Mouse (Mus musculus) forebrain, embryonic 12.5 days (tissue): ENCODE measurements around the gene Tbc1d1. TPM values are rescaled to one million over a fixed set of nuclear protein-coding genes. Genes with fewer than 3 reads are reported as not detected.

Experiments
- ATAC-seq: fragments of 200-750 bp; cut with Nextera tagmentation; 2 replicates; pipeline ENCODE4 v1.8.0; 2017; ENCODE audit warnings: moderate TSS enrichment; ENCODE audit not compliant: low FRiP score
- H3K27ac ChIP-seq: fragments of 300-500 bp; sonication (generic); 2 replicates; pipeline ENCODE4 v1.5.1; 2016; ENCODE audit warnings: mild to moderate bottlenecking
- H3K27me3 ChIP-seq: fragments of 300-500 bp; sonication (generic); 2 replicates; pipeline ENCODE4 v1.6.1; 2016; ENCODE audit warnings: mild to moderate bottlenecking
- H3K36me3 ChIP-seq: fragments of 300-500 bp; sonication (generic); replicated peaks from 2 replicates; pipeline ENCODE4 v1.6.1; 2016; ENCODE audit warnings: mild to moderate bottlenecking
- H3K4me1 ChIP-seq: fragments of 300-500 bp; sonication (generic); 2 replicates; pipeline ENCODE4 v1.6.1; 2016
- H3K4me2 ChIP-seq: fragments of 300-500 bp; sonication (generic); 2 replicates; pipeline ENCODE4 v1.6.1; 2016; ENCODE audit warnings: mild to moderate bottlenecking, moderate library complexity
- H3K4me3 ChIP-seq: fragments of 300-500 bp; sonication (generic); replicated peaks from 2 replicates; pipeline ENCODE4 v1.5.1; 2016; ENCODE audit warnings: mild to moderate bottlenecking
- H3K9ac ChIP-seq: fragments of 300-500 bp; sonication (generic); 2 replicates; pipeline ENCODE4 v1.6.1; 2016; ENCODE audit warnings: mild to moderate bottlenecking
- H3K9me3 ChIP-seq: fragments of 300-500 bp; sonication (generic); 2 replicates; pipeline ENCODE4 v1.6.1; 2016
- WGBS: fragments of 180-500 bp; shearing (Covaris S2); methylation state at CpG from one replicate; pipeline ENCODE4 v1.1.7; 2016; 5-methylcytosine and 5-hydroxymethylcytosine counted together
- polyA plus RNA-seq: library from polyadenylated mRNA; unstranded; fragments of >200 nt; fragmentation: Nextera tagmentation; extraction: Ambion mirVana; gene quantifications from 2 replicates; pipeline ENCODE4 v1.2.1, GENCODE M21; 2016

Gene Tbc1d1
- polyA plus RNA-seq, 1 experiment from 2014 or later = 25.3 TPM

- Histone ChIP-seq H3K36me3 (no peaks in the 10 kb centered on the region), H3K4me3 (no peak overlapping the region), H3K9me3 (no peaks in the 10 kb centered on the region), H3K27ac (no peak overlapping the region), H3K27me3 (peaks cover 23% of the 10 kb centered on the region), H3K4me1 (peaks cover 8% of the 10 kb centered on the region), H3K9ac (no peak overlapping the region), H3K4me2 (no peak overlapping the region)
- ATAC-seq = no peak
- WGBS = 86% methylated on average over 3 of the region's 3 CpGs
Measured at GRCm38 (mm10) chr5:64164414-64164813, 8.3 kb downstream of the Tbc1d1 start.

DNA sequence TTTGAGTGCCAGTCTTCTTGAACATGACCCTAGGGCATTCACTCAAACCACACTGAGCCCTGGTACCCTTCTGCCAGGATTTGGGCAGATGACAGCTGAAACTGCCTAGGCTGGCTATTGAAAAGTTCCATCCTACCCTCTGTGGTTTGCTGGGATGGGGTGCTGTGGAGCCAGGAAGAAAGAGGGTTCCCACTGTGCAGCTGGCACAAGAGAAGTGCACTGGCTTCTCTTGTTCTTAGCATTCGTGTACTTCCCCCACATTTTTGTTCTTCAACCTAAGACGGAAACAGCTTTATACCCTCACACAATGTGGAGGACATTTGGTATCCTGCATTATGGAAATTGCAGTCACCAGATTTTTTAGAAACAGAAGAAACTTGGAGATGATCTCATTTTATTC is 9.7 kb downstream of the Tbc1d1 start:
- no peaks in the 10 kb centered on the region for H3K9me3 ChIP-seq
- WGBS = 61% methylated on average over 2 of the region's 2 CpGs
- H3K9ac ChIP-seq = no peak overlapping the region
- H3K4me1 ChIP-seq = peaks cover 4% of the 10 kb centered on the region
- peaks cover 14% of the 10 kb centered on the region for H3K27me3 ChIP-seq
- no peak overlapping the region for H3K27ac ChIP-seq
- no peak overlapping the region for H3K4me3 ChIP-seq
- H3K36me3 ChIP-seq = no peaks in the 10 kb centered on the region
- no peak overlapping the region for H3K4me2 ChIP-seq
- ATAC-seq = no peak

DNA sequence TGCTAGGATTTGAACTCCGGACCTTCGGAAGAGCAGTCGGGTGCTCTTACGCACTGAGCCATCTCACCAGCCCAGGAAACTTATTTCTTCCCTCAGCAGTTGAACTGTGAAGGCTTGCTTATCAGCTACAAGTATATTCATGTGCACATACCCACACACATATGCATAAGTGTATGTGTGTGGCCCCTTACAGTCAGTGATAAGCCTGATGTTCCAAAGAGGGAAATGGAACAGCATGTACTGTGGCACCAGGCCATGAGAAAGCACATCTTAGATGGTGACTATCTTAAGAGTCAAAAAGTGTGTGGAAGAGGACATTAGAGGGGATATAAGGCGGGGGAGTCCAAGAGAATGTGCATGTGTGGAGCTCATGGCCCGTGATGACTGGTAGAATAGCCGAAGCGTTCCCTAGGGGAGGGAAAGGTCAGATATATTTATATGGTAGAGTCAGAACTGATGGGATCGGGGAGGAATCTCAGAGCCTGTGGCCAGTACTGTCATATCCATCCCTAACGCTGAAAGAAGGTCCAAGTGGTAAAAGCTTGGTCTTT is 13.0 kb downstream of the Tbc1d1 start:
- H3K4me2 ChIP-seq = no peak overlapping the region
- H3K27me3 ChIP-seq = no peaks in the 10 kb centered on the region
- H3K36me3 ChIP-seq = no peaks in the 10 kb centered on the region
- no peaks in the 10 kb centered on the region for H3K9me3 ChIP-seq
- no peak overlapping the region for H3K27ac ChIP-seq
- H3K4me3 ChIP-seq = no peak overlapping the region
- no peak for ATAC-seq
- 93% methylated on average over 10 of the region's 10 CpGs for WGBS
- H3K9ac ChIP-seq = no peak overlapping the region
- no peaks in the 10 kb centered on the region for H3K4me1 ChIP-seq

- no peaks in the 10 kb centered on the region for H3K9me3 ChIP-seq
- 74% methylated on average over 3 of the region's 3 CpGs for WGBS
Measured at GRCm38 (mm10) chr5:64172884-64173283, 16.8 kb downstream of the Tbc1d1 start.

GRCm38 (mm10) chr5:64173302-64173701 is 17.2 kb downstream of the Tbc1d1 start:
- Histone ChIP-seq H3K27ac (no peak overlapping the region), H3K4me3 (no peak overlapping the region), H3K4me1 (no peaks in the 10 kb centered on the region), H3K36me3 (no peaks in the 10 kb centered on the region), H3K27me3 (no peaks in the 10 kb centered on the region), H3K9me3 (no peaks in the 10 kb centered on the region), H3K4me2 (no peak overlapping the region), H3K9ac (no peak overlapping the region)
- ATAC-seq = no peak
- WGBS = 66% methylated on average over 16 of the region's 16 CpGs

More at GRCm38 (mm10) chr5:64172884-64173283, 16.8 kb downstream of the Tbc1d1 start:
- no peak overlapping the region for H3K4me3 ChIP-seq
- no peak overlapping the region for H3K27ac ChIP-seq
- H3K36me3 ChIP-seq = no peaks in the 10 kb centered on the region
- no peak for ATAC-seq
- no peaks in the 10 kb centered on the region for H3K4me1 ChIP-seq
- no peaks in the 10 kb centered on the region for H3K27me3 ChIP-seq
- no peak overlapping the region for H3K4me2 ChIP-seq
- H3K9ac ChIP-seq = no peak overlapping the region

DNA sequence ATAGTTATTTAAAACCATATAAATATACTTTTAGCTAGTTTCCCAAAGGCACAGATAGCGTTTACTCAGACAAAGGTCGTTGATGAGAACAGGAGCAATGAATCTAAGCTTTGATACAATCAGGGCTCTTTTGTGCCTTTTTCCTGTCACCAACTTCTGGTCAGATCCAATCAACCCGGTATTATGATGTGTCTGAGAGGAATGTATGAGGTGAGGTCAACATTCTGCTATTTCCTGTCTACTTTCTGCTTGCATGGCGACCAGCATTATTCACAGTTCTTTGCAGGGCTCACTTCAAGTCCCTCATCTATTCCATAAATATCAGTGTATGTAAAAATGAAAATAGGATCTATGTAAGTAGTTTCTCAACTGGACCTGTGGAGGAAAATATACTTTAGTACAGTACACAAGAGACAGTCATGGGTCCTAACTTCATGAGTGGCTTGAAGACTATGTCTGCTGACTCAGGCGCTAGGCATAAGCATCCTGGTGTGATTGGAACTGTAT is 18.4 kb downstream of the Tbc1d1 start:
- Histone ChIP-seq H3K9me3 (no peaks in the 10 kb centered on the region), H3K4me3 (no peak overlapping the region), H3K4me2 (no peak overlapping the region), H3K27ac (no peak overlapping the region), H3K4me1 (no peaks in the 10 kb centered on the region), H3K27me3 (no peaks in the 10 kb centered on the region), H3K36me3 (no peaks in the 10 kb centered on the region), H3K9ac (no peak overlapping the region)
- no peak for ATAC-seq
- WGBS = 82% methylated on average over 5 of the region's 5 CpGs

DNA sequence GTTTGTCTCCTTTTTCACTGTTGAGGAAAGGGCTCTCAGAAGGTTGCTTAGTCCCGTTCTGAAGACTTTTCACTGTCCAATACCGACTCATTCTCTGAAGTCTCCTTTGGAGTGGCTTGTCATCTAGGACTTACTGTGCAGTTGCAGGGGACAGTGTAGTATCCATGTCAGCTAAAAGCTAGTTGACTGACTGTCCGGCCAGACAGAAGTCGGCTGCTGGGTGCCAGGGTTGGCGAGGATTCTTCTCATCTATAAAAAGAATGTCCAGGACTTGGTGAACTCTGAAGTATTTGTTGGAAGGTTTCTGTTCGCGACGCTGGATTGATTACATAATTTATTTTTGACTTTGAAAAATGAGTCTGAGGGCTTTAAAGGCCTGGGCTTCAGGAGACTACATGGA is 24.4 kb downstream of the Tbc1d1 start:
- no peak for ATAC-seq

DNA sequence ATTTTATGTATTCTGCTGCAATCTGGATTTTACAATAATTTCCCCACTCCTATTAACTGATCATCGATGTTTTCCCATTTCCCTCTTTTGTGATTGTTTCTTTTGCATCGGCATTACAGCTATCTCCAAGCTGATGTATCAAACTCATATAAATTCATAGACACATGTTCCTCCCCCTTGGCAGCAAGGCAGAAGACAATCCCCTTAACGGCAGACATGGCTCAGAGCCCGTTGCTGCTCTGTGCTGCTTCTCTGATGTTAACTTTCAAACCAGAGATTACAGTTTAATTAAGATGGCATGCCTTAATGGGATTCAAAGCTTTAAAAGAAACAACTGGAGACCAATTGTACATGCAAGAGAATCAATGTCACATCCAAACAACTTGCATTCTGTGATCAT is 27.6 kb downstream of the Tbc1d1 start:
- WGBS = 60% methylated on average over 4 of the region's 4 CpGs
- ATAC-seq = no peak
- Histone ChIP-seq H3K4me2 (no peak overlapping the region), H3K27ac (no peak overlapping the region), H3K9ac (no peak overlapping the region), H3K4me1 (no peaks in the 10 kb centered on the region), H3K9me3 (no peaks in the 10 kb centered on the region), H3K4me3 (no peak overlapping the region), H3K36me3 (no peaks in the 10 kb centered on the region), H3K27me3 (no peaks in the 10 kb centered on the region)

More for the DNA sequence above, 24.4 kb downstream of the Tbc1d1 start:
- 90% methylated on average over 8 of the region's 8 CpGs for WGBS
- no peak overlapping the region for H3K4me2 ChIP-seq
- no peaks in the 10 kb centered on the region for H3K9me3 ChIP-seq
- no peaks in the 10 kb centered on the region for H3K4me1 ChIP-seq
- H3K27me3 ChIP-seq = no peaks in the 10 kb centered on the region
- no peak overlapping the region for H3K27ac ChIP-seq
- no peak overlapping the region for H3K4me3 ChIP-seq
- no peaks in the 10 kb centered on the region for H3K36me3 ChIP-seq
- H3K9ac ChIP-seq = no peak overlapping the region

DNA sequence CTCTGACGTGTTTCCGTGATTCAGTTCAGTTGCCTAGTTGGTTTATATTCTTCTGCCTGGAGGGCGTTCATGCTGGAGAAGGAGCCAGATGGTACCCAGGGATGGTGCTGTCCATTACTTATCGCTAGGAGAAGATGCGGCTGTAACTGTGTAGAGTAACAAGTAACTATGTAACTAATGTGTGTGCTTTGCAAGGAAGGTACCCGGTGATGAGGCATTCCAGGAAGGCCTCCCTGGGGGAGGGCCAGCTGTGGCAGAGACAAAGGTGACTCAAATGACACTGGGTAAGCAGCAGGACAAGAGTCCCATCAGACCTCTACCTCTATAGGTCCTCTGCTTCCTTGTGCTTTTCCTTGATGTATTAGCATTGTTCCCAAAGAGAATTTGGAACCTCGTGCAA is 29.2 kb downstream of the Tbc1d1 start:
- Histone ChIP-seq H3K36me3 (no peaks in the 10 kb centered on the region), H3K4me3 (no peak overlapping the region), H3K27me3 (no peaks in the 10 kb centered on the region), H3K4me1 (no peaks in the 10 kb centered on the region), H3K9me3 (no peaks in the 10 kb centered on the region), H3K9ac (no peak overlapping the region), H3K27ac (no peak overlapping the region), H3K4me2 (no peak overlapping the region)
- 76% methylated on average over 7 of the region's 7 CpGs for WGBS
- no peak for ATAC-seq

GRCm38 (mm10) chr5:64186566-64186965 is 30.5 kb downstream of the Tbc1d1 start:
- no peak for ATAC-seq
- Histone ChIP-seq H3K27me3 (no peaks in the 10 kb centered on the region), H3K27ac (no peak overlapping the region), H3K4me1 (no peaks in the 10 kb centered on the region), H3K9me3 (peaks cover 9% of the 10 kb centered on the region; the same call in 1 of the 2 replicates), H3K9ac (no peak overlapping the region), H3K4me3 (no peak overlapping the region), H3K36me3 (0 out of 2 replicates have a peak, but pooled peaks cover 4% of the 10 kb centered on the region), H3K4me2 (no peak overlapping the region)
- WGBS = 83% methylated on average over 5 of the region's 5 CpGs

DNA sequence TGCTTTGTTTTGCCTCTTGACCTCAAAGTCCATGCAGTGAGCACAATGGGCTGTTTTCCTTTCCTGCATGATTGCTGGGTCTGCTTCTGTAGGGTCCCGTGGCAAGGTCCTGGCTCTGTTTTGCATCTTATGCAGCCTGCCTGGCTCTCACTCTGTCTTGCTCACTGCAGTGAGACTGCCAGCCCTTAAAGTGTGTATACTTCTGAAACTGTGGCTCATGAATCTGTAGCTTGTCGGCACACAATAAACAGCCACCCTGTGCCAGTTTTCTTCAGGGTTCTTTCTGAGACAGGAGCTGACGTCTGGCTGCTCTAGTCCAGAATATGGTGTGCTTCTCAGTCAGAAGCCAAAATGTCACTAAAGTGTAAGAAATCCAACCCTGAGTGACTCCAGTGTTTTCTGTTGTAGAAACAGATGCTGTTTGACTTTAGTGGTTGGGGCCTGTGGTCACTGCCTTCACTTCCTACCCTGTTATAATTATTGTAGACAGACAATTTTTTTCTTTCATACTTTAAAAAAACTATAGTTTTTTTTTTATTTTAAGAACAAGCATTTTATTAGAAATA is 32.1 kb downstream of the Tbc1d1 start:
- 58% methylated on average over 3 of the region's 3 CpGs for whole genome bisulfite sequencing
- no peak overlapping the region for H3K27ac ChIP-seq
- no peak overlapping the region for H3K4me3 ChIP-seq
- H3K9me3 ChIP-seq = peaks cover 9% of the 10 kb centered on the region; the same call in 1 of the 2 replicates
- H3K27me3 ChIP-seq = no peaks in the 10 kb centered on the region
- no peak overlapping the region for H3K4me2 ChIP-seq
- H3K9ac ChIP-seq = no peak overlapping the region
- no peaks in the 10 kb centered on the region for H3K4me1 ChIP-seq
- H3K36me3 ChIP-seq = 0 out of 2 replicates have a peak, but pooled peaks cover 4% of the 10 kb centered on the region
- ATAC-seq = no peak

GRCm38 (mm10) chr5:64190892-64191291 is 34.8 kb downstream of the Tbc1d1 start:
- ATAC-seq = no peak
- Histone ChIP-seq H3K36me3 (0 out of 2 replicates have a peak, but pooled peaks cover 4% of the 10 kb centered on the region), H3K9ac (no peak overlapping the region), H3K9me3 (peaks cover 9% of the 10 kb centered on the region; the same call in 1 of the 2 replicates), H3K27ac (no peak overlapping the region), H3K27me3 (no peaks in the 10 kb centered on the region), H3K4me2 (no peak overlapping the region), H3K4me1 (no peaks in the 10 kb centered on the region), H3K4me3 (no peak overlapping the region)
- 95% methylated on average over 5 of the region's 5 CpGs for WGBS

DNA sequence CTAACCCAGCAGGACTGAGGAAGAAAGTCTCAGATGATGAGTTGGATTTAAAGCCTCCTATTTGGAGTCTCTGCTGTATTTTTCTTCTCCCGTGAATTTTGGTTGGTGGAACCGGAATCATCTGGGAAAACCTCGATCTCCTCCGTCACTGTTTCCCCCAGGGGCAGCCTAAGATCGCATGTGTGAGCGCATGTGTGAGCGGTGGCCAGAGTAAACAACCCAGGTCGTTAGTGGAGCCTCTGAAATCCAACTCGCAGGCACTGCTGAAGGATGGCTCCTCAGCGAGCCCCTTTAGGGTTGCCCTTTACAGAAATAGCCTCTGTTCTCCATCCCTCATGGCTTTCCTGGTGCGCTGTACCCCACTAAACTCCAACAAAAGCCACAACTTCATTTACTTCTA is 37.2 kb downstream of the Tbc1d1 start:
- WGBS = 69% methylated on average over 11 of the region's 11 CpGs
- no peak for ATAC-seq
- no peak overlapping the region for H3K4me3 ChIP-seq
- H3K9me3 ChIP-seq = peaks cover 9% of the 10 kb centered on the region; the same call in 1 of the 2 replicates
- 0 out of 2 replicates have a peak, but pooled peaks cover 4% of the 10 kb centered on the region for H3K36me3 ChIP-seq
- H3K27me3 ChIP-seq = no peaks in the 10 kb centered on the region
- H3K4me2 ChIP-seq = no peak overlapping the region
- H3K27ac ChIP-seq = no peak overlapping the region
- no peak overlapping the region for H3K9ac ChIP-seq
- H3K4me1 ChIP-seq = no peaks in the 10 kb centered on the region
